Mouse (Mus musculus): ENCODE results near the gene Capn6. TPM values are rescaled to one million over a fixed set of nuclear protein-coding genes. Genes with fewer than 3 reads are reported as not detected.

Capn6 gene
- 12.9 and 15.7 TPM in 2 replicates for polyA plus RNA-seq (2016; fragmentation: Nextera tagmentation; extraction: Ambion mirVana)

GRCm38 (mm10) chrX:143827212-143827611 is at the start of gene Capn6:
Gene Capn6, minus strand, starts transcription at chrX:143827414.
- no peaks in the 10 kb centered on the region for H3K4me1 ChIP-seq (replicated peaks)
- no peaks in the 10 kb centered on the region for H3K36me3 ChIP-seq
- no peaks in the 10 kb centered on the region for H3K9me3 ChIP-seq
- peak within 1 kb of the TSS; percentile 16; the same call in 1 of the 2 replicates for H3K4me3 ChIP-seq
- WGBS = 57% methylated on average over 4 of the region's 4 CpGs
- peak; percentile 6 for DNase-seq (ENCODE audit: low spot score)
- H3K27ac ChIP-seq = no peak within 1 kb of the TSS
- H3K27me3 ChIP-seq (ENCODE audit: insufficient read depth, poor library complexity, severe bottlenecking) = peaks cover 21% of the 10 kb centered on the region

- Histone ChIP-seq H3K36me3 (no peaks in the 10 kb centered on the region), H3K4me1 (replicated peaks) (no peaks in the 10 kb centered on the region), H3K27ac (no peak overlapping the region), H3K27me3 (ENCODE audit: insufficient read depth, poor library complexity, severe bottlenecking) (peaks cover 14% of the 10 kb centered on the region), H3K4me3 (no peak overlapping the region), H3K9me3 (no peaks in the 10 kb centered on the region)
- 84% methylated on average over 5 of the region's 5 CpGs for WGBS
- DNase-seq (ENCODE audit: low spot score) = no peak
These were observed 40.0 kb upstream of the Capn6 start for GRCm38 (mm10) chrX:143867129-143867664.

GRCm38 (mm10) chrX:143851351-143851750 is 24.1 kb upstream of the Capn6 start:
- H3K4me1 ChIP-seq (replicated peaks) = no peaks in the 10 kb centered on the region
- peaks cover 35% of the 10 kb centered on the region for H3K27me3 ChIP-seq (ENCODE audit: insufficient read depth, poor library complexity, severe bottlenecking)
- WGBS = 87% methylated on average over 3 of the region's 3 CpGs
- DNase-seq (ENCODE audit: low spot score) = no peak
- H3K36me3 ChIP-seq = no peaks in the 10 kb centered on the region
- no peak overlapping the region for H3K27ac ChIP-seq
- no peak overlapping the region for H3K4me3 ChIP-seq
- H3K9me3 ChIP-seq = no peaks in the 10 kb centered on the region

GRCm38 (mm10) chrX:143849969-143850368 is 22.8 kb upstream of the Capn6 start:
- Histone ChIP-seq H3K27ac (no peak overlapping the region), H3K27me3 (ENCODE audit: insufficient read depth, poor library complexity, severe bottlenecking) (peaks cover 40% of the 10 kb centered on the region), H3K4me3 (no peak overlapping the region), H3K36me3 (no peaks in the 10 kb centered on the region), H3K9me3 (no peaks in the 10 kb centered on the region), H3K4me1 (replicated peaks) (no peaks in the 10 kb centered on the region)
- WGBS = 80% methylated on average over 3 of the region's 3 CpGs
- no peak for DNase-seq (ENCODE audit: low spot score)

- H3K36me3 ChIP-seq = no peaks in the 10 kb centered on the region
- no peak overlapping the region for H3K4me3 ChIP-seq
- WGBS = 82% methylated on average over 3 of the region's 3 CpGs
- peaks cover 29% of the 10 kb centered on the region for H3K27me3 ChIP-seq (ENCODE audit: insufficient read depth, poor library complexity, severe bottlenecking)
- H3K4me1 ChIP-seq (replicated peaks) = no peaks in the 10 kb centered on the region
- no peaks in the 10 kb centered on the region for H3K9me3 ChIP-seq
- DNase-seq (ENCODE audit: low spot score) = no peak
- no peak overlapping the region for H3K27ac ChIP-seq
These were observed 19.4 kb upstream of the Capn6 start for GRCm38 (mm10) chrX:143846637-143847036.

- 79% methylated on average over 4 of the region's 4 CpGs for WGBS
- H3K36me3 ChIP-seq = no peaks in the 10 kb centered on the region
- H3K4me1 ChIP-seq (replicated peaks) = no peaks in the 10 kb centered on the region
- peak overlapping the region; percentile 16; the same call in 1 of the 2 replicates for H3K4me3 ChIP-seq
- no peak overlapping the region for H3K27ac ChIP-seq
- peaks cover 21% of the 10 kb centered on the region for H3K27me3 ChIP-seq (ENCODE audit: insufficient read depth, poor library complexity, severe bottlenecking)
- no peaks in the 10 kb centered on the region for H3K9me3 ChIP-seq
- DNase-seq (ENCODE audit: low spot score) = no peak
These were observed 693 bp downstream of the Capn6 start for GRCm38 (mm10) chrX:143826521-143826920.

GRCm38 (mm10) chrX:143818961-143819360 is 8.3 kb downstream of the Capn6 start:
- WGBS = 94% methylated on average over 2 of the region's 2 CpGs
- no peaks in the 10 kb centered on the region for H3K36me3 ChIP-seq
- H3K4me1 ChIP-seq (replicated peaks) = no peaks in the 10 kb centered on the region
- H3K9me3 ChIP-seq = no peaks in the 10 kb centered on the region
- no peak for DNase-seq (ENCODE audit: low spot score)
- no peak overlapping the region for H3K27ac ChIP-seq
- H3K4me3 ChIP-seq = no peak overlapping the region
- no peaks in the 10 kb centered on the region for H3K27me3 ChIP-seq (ENCODE audit: insufficient read depth, poor library complexity, severe bottlenecking)

GRCm38 (mm10) chrX:143815948-143816347 is 11.3 kb downstream of the Capn6 start:
- H3K4me3 ChIP-seq = no peak overlapping the region
- H3K9me3 ChIP-seq = no peaks in the 10 kb centered on the region
- H3K27ac ChIP-seq = no peak overlapping the region
- DNase-seq (ENCODE audit: low spot score) = no peak
- H3K27me3 ChIP-seq (ENCODE audit: insufficient read depth, poor library complexity, severe bottlenecking) = no peaks in the 10 kb centered on the region
- H3K36me3 ChIP-seq = no peaks in the 10 kb centered on the region
- no peaks in the 10 kb centered on the region for H3K4me1 ChIP-seq (replicated peaks)
- 91% methylated on average over 1 of the region's 1 CpGs for WGBS

GRCm38 (mm10) chrX:143762556-143762955 is 64.7 kb downstream of the Capn6 start:
- Histone ChIP-seq H3K27ac (no peak overlapping the region), H3K9me3 (no peaks in the 10 kb centered on the region), H3K36me3 (no peaks in the 10 kb centered on the region), H3K4me1 (replicated peaks) (no peaks in the 10 kb centered on the region), H3K27me3 (ENCODE audit: insufficient read depth, poor library complexity, severe bottlenecking) (no peaks in the 10 kb centered on the region), H3K4me3 (no peak overlapping the region)
- 86% methylated on average over 3 of the region's 3 CpGs for WGBS
- no peak for DNase-seq (ENCODE audit: low spot score)

Other genes with a start within 250 kb of the Capn6 start
- 39.7 and 94.6 TPM in 2 replicates for gene Dcx, start 105.9 kb upstream of the Capn6 start, polyA plus RNA-seq (2016; fragmentation: Nextera tagmentation; extraction: Ambion mirVana)